Mouse (Mus musculus) lung, postnatal 4 days (tissue): ENCODE measurements around the gene Mroh3.

Experiments
- DNase-seq, 2 experiments: peaks; one replicate each; pipeline ENCODE4 v3.0.0; 2021

Gene Mroh3

DNA sequence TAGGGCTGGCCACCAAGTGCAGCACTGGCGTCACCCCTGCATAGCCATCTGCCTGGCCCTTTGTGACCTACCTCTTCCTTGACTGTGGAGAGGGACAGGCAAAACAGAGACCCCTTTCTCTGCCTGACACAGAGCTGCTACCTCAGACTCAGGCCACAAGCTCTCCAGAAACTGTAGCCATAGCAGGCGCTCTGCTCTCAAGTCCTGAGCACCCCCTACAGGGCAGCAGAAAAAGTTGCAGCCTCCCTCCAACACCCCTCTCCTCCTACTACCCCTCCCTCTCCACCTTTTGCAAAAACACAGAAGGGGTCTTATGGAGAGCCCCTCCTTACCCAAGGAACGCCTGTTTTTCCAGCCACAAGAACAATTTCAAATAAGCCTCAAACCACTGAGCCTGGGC, at the start of gene Mroh3:
Mroh3 (minus strand) TSS at position 26 of the 400 bp plus-strand sequence.
- DNase-seq = peak; percentile 18 to 40

DNA sequence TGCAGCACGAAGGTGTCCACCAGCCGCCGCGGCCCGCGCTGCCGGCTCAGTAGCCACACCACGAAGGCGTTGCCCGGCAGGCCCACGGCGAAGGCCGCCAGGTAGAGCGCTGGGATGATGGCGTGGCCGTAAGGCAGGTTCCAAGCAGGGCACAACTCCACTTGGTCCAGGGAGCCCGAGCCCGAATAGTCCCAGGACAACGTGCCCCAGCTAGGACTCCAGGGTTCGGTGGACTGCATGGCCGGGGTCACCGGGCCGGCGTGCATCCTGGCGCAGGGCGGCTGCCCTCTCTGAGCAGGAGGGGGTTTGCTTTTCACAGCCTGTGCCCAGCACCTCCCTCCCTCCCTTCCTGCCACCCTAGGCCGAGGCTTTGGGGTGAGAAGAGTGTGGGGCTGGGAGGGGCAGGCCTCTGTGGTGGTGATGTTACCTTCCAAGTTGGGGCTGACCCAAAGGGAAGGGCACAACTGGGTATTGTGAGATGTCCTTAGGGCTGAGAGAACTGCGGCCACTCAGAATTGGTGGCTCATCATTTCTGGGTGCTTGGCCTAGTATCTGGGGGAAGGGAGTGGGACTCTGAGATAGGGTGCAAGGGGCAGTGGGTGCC, 48.1 kb upstream of the Mroh3 start, which contains the start of gene Gpr25:
Gpr25 (minus strand) TSS at position 239 of the 604 bp plus-strand sequence.
- no peak for DNase-seq

DNA sequence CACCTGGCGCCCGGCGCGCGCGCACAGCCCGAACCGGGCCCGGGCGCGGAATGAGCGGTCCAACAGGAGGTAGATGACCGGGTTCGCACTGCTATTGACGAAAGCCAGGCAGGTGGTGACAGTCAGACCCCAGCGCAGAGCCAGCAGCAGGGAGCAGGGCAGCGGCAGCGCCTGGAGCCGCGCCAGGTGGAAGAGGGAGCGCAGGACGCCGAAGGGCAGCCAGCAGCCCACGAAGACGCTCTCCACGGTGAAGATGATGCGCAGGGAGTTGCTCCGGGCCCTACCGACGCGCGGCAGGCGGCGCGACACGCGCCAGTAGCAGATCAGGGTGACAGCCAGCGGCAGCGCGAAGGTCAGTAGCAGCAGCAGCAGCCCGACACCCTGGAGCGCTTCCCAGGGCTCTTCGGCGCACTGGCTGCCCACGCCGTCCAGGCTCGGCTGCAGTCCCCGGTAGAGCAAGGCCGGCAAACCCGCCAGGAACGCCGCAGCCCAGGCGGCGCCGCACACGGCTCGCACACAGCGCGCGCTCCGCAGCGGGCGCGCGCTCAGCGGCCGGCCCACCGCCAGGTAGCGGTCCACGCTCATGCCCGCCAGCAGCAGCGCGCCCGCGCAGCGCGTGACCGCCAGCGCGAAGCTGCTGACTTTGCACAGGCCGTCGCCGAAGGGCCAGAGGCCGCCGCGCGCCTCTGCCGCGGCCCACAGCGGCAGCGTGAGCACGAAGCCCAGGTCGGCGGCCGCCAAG, 47.4 kb upstream of the Mroh3 start:
- peak; percentile 54 to 74 for DNase-seq

DNA sequence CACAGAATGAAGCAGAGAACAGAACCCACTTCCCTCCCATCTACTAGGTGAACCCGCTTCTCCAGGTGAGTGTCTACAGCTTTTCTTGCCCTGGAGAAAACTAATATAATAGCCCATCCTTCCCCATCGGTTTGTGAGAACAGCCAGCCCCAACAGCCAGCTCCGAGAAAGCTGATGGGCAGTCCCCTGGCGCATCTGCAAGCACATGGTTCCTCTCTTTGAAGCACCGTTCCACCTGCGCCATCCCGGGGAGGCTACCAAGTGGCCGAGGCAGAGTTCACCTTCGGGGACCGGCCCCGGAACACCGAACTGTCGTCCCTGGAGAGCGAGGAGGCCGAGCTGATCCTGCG, 46.9 kb upstream of the Mroh3 start:
- no peak for DNase-seq

DNA sequence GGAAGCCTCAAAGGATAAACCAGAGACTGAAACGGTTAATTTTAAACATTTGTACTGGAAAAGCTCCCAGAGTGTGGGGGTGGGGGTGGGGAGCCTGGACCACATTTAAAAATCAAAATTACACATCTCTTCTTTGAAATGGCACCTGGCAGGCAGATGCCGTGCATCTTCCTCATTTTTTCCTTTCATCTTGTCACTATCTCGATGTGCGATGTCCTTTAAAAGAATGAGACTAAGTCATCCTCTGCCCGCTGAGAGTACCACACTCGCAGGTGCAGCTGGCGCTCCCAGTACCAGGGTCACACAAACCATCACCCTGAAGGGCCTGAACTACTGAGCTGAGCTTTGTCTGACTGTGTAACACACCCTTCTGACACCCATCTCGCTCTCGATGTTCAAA, 45.9 kb upstream of the Mroh3 start:
- DNase-seq = no peak

DNA sequence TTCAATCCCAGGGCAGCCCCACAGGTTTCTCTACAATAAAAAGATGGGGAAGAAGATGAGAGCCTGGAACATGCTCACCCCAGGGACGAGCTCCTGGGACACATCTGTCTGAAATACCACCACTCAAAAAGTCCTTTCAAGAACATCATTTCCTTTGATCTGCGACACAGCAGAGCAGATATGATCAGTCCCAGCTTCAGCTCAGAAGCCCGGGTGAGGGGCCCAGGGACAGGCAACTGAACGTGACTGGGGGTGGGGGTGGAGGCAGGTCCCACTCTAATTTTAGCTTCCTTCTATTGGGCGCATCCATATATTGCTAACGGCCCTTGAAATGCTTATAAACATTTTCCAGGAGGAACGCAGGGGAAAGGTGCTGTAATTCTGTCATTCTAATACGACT, 43.0 kb upstream of the Mroh3 start:
- DNase-seq = no peak

DNA sequence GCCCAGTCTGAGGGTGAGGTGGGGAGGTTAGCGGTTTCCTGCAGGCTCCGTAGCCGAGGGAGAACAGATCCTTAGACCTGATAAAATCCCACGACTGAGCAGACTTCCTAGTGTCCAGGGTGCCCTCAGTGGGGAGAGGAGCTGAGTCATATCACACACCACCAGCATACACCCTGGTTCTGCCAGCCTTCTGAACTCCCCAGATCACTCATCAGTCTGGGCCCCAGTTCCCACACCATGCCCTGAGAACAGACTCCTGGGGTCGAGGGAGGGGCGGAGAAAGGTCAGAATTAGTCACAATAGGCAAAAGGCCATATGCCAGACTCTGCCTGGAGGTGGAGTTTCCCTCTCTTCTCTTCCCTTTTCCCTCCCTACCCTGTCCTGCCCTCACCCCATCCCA, 42.5 kb upstream of the Mroh3 start:
- no peak for DNase-seq

DNA sequence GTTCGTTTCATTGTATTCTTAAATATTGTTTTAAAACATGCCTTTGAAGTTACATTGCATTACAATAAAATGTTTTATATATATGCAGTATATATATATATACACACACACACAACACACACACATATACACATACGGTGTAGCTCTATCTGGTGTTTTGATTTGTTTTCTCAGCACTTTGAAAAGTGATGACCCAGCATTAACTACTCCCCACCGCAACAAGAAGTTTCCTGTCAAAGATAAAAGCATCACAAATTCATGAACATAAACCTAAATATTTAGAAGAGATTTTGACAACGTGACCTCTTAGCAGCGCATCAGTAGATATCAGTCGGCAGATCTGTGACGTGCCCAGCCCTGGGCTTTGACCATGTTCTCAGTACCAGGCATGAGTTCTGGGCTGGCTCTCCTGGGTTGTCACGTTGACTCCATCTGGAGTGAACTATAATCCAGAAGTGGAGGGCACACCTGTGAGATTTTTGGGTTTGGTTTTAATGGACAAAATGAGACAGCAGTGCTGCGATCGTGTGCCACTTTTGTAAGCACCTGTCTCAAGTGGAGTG, 42.0 kb upstream of the Mroh3 start:
- no peak for DNase-seq

DNA sequence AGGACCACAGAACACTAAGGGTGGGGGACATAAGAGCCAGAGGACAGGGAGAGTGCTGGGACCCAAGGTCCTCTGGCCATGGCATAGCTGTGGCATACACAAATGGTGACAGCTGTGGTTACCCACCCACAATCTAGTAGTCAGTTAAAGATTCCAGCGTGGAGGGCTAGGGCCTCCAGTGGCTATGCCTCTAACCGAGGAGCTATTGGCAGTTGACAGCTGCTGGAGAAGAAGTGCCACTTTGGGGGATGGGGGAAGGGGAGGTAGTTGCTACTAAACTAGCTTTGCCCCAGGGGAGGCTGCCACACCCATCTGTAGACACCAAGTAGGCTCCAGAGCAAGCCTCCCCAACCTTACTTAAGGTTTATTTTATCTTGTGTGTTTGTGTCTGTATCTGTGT, 40.8 kb upstream of the Mroh3 start:
- DNase-seq = no peak

DNA sequence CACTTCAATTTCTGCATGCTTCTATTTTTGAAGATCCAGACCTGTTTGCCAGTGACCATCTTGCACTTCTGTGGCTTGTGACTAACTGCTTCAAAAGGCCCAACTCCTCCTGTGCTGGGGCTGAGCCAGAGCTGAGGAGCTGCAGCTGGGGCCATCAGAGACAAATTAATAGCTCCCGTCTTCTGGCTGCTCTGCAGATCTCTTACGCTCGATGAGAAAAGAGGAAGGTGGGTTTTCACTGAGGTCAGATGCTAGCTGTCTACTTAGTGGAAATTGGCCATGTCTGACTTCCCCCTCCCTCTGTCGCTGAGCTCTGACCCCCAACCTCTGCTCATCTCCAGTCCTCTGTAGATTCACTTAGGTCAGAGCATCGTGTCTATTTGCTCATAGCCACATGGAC, 37.0 kb upstream of the Mroh3 start:
- DNase-seq = no peak

DNA sequence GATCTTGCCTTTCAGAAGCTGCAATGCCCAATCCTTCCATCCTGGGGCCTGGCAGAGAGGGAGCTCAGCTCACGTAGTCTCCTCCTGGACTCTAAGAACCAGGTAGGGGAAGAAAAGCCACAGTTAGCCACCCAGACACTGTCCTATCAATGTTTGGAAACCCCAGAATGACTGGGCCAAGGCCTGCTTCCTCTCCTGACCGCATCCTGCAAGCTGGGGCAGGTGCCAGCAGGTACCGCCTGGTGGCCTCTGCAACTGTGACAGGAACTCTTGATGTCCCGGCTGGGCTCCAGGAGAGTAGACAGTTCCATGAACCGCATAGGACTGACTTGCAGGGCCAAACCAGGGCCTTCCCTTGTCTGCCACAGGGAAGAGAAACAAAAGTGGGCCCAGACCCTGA, 34.8 kb upstream of the Mroh3 start:
- DNase-seq = no peak

DNA sequence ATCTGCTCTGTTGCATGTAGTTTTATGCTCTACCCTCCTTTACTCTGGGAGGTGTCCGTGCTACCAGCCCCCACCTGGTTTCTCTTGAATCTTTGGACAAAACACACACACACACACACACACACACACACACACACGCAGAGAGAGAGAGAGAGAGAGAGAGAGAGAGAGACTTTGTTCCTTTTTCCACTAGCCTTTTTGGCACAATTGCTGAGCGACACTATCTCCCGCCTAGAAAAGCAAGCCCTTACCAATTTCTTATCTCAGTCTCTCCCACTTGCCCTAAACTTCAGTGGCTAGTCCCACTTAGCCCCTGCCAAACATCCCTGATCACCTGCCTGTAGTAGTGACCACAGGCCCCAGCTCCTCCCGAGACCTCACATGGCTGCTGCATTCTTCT, 31.8 kb upstream of the Mroh3 start:
- no peak for DNase-seq

DNA sequence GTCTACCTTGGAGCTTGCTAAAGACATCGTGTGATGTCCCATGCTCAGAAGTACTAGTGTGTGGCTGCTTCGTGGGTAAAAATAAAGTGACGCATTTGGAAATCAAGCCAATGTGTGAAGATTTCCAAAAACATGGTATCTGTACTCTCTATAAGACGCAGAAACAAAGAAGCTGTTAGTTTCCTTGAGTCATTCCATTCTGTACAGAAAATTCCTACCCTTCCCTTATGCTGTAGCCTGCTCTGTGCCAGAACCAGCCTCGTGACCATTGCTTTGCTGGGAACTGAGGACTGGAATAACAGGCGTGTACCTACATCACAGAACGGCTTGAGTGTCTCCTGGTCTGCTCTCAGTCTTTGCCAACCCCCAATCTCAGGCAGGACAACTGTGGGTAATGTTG, 29.2 kb upstream of the Mroh3 start:
- no peak for DNase-seq

DNA sequence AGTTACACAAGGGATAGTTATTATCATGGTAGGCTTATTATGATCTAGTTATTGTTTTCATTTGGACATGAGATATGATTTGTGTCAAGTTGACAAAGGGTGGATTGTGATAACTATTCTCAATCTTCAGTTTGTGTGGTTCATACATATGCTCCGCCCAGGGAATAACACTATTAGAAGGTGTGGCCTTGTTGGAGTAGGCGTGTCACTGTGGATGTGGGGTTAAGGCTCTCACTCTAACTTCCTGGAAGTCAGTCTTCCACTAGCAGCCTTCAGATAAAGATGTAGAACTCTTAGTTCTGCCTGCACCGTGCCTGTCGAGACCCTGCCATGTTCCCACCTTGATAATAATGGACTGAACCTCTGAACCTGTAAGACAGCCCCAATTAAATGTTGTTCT, 25.9 kb upstream of the Mroh3 start:
- no peak for DNase-seq

DNA sequence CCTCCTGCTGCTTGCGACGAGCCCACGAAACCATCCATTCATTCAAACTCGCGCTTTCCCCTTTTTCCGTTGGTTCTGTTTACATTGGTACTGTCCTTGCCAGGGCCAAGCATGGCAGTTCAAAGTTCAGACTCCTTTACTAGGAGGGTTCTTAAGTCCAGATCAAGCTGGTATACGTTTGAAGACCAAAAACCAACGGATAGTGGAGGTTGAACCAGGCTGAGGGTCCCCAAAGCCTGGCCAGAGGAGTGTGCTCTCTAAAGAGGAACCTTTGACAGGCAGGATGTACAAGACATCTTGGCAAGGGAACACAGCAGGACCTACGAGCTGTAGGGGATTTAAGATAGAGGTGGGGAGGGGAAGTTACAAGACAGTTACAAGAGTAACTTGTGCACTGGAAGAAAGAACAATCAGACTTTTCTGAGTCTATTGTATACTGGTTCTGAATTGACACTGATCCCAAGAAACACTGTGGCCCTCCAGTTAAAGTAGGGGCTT, 22.0 kb upstream of the Mroh3 start:
- no peak for DNase-seq

DNA sequence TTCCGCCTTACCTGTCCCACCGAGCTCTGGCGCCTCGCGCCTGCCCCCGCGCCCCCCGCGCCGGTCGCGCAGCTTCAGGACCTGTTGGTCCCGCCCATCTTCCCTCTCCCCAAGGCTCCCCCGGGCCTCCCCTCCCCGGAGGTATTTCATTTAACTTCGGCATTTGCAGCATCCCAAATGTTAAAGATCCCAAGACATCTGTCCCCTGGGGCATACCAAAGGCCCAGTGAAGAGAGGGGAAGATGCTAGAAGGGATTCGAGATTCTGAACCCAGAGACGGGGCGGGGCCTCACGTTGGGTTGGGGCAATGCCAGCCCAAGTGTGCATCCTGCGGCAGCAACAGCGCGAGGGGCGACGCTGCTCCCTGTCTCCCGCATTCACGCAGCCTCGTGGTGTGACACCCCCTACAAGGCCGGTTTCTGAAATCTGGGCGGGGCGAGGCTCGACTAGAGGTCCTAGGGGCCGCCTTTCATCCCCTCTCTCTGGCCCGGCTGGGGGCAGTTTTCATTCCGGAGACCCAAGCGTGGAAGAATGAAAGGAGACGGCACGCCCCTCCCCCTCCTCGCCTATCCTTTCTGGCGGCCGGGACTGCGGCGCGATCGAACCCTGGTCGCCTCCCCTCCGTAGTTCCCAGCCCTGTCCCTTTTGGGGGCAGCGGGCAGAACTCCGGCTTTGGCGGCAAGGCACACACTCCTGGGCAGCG, 21.4 kb upstream of the Mroh3 start, which contains the start of gene Inava:
Inava (minus strand) TSS at position 373 of the 703 bp plus-strand sequence.
- peak; percentile 46 to 51 for DNase-seq

DNA sequence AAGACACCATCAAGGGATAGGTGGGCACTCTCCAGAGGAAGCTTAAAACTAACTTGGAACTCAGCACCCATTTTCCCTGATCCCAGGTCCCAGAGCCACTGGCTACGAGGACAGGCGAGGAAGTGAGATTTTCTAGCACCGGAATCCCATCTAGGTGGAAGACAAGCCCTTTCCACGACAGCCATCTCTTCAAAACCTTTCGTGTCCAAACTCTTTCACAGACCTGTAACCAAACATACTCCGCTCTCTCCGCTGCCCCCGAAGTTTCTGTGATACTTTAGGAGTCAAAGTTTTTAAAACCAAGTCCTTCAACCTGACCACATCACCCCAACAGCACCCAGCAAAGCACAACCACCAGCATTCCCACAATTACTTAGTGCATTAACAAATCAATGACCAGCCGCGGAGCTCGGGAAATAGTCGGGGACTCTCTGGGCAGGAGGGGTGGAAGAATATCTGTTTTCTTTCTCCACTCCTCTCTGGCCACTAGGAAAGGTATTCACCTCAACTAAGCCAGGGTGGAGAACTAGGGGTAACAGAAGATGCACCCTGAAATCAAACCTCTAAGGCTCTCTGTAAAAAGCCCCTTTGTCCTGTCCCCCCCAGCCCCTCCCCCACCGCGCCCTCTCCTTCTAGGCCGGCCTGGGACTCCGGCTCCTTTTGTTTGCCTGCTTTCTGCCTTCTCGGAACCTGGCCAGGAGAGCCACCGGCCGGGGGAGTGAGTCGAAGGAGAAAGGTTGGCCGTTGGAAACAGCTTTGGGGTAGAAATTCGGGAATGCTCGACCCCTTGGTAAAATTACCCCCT, 20.6 kb upstream of the Mroh3 start:
- peak in 1 of 2 experiments; percentile 27 for DNase-seq

DNA sequence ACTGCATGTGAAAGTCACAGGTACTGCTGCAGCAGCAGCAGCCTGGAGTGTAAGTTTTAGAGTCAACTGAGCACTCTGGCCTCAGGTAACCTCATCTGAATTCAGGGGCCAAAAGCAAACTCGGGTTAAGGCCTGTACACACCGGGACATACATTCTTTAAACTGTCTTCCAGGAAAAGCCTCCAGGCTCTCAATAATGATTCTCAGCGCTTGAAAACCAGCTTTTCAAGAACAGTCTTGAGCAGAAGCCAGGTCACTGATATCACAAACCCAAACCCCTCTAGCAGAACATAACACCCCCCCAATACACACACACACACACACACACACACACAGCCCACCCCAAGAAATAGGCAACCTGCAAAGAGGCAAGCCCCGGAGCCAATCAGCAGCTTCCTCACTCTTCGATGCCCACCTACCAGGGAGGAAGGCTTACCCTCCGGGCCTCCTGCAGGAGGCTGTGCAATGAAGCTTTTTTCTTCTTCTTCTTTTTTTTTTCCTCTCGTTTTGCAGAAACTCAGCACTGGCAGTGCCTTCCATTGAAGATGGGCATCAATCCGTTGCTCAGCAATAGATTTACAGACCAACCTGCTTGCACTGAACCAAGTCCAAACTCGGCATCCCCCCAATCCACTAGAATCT, 19.8 kb upstream of the Mroh3 start:
- no peak for DNase-seq

DNA sequence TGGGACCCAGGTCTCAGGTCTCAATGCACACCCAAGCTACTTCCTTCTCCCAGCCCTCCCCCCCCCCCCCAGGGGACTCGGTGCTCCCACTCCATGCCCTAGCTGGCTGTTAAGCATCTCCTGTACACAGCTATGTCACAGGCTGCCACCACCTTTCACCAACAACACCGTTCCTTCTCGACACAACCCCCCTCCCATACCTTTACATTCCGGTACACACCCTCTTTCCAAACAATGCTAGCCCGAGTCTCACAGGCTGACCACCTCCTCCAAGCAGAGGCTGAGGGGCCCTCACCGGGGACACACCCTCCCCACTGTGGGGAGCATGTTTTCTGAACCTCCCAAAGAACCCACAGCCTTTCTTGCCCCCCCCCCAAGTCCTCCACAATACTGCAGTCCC, 19.0 kb upstream of the Mroh3 start:
- DNase-seq = peak; percentile 24 to 61

DNA sequence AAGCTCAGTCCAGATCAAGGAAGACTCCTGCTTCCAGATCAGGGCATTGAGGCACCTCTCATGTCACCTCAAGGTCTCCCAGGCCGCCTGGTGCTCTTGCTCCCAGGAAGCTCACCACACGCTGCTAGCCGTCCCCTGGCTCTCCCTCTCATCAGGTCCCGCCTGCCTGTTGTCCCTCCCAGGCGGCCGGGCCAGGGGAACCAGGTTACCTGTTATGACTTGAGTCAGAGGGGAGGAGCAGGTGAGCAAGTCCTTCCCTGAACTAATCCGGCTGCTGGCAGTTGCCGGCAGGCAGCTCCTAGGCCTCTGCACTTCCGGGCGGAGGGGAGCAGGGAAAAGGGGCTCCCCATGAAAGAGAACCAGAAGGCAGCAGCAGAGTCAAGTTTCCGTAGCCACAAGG, 17.6 kb upstream of the Mroh3 start:
- DNase-seq = peak; percentile 53 to 75

DNA sequence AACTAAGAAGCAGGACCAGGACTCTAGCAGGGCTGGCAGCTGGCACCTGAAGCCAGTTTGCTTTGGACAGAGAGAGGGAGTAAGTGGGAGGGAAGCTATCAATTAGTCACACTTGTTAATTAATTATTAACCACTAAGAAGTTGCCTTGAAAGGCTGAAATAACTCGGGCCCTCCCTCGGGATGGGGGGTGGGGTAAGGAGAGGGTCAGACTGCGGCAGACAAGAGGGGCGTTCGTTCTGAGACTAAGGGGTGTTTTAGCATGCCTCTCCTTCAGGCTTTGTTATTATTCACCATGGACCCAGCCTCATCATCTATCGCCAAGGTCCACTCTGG, 16.4 kb upstream of the Mroh3 start:
- peak in 1 of 2 experiments; percentile 36 for DNase-seq

DNA sequence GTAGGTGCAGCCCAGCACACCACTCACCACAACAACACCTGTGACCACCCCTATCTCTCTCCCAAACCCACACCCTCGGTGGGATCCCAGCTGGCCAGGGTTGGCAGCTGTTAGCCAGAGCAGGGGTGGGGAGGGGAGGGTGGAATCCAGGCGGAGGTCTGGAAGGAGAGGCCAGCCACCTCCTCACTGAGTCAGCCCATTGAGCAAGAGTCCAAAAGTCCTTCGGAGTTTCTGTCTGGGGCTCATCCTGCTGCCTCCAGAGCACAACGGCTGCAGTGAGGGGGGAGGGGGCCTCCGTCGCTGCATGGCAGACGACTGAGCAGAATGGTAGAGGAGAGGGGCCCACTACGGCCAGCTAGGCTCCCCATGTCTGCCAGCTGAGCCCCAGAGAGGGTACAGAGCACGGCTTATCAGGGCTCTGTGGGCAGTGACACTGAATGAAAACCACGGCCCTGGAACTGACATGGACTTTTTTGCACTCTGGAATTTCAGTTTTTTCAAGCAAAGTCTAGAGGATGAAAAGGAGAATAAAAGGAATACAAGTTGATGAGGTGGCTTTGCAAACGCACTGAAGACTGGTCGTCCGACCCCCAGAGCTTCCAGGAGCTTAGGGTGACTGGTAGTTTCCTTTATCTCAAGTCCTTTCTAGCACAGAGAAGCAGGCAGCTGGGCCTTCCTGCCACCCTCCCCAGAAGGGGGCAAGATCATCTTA, 15.9 kb upstream of the Mroh3 start:
- peak in 1 of 2 experiments; percentile 43 for DNase-seq
